Comparison of ENCODE assay signal across 7 mouse cellular contexts in the genomic region with DNA sequence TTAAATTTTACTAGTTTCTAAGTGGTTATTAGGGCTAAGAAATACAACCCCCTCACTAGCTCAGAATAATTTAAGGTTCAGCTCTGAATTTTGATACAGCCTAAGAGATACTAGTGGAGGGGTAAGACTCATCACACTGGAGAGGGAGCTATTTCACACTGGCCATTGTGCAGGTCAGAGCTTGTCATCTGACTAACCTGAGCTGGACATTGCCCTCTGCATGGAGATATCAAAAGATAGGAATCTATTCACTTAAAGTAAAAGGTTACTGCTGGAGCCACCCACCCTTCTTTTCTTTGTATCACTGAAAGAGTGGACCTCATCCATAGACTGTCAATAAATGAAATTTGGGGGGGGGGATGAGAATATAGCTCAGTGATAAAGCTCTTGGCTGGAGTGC. TPM values are rescaled to one million over a fixed set of nuclear protein-coding genes. Genes with fewer than 3 reads are reported as not detected.
A peak's percentile ranks its signal among the peaks of the same experiment; 100 is the strongest.
DNase-seq lines count a peak whose midpoint lies in the region; ATAC-seq and TF ChIP-seq lines count a peak whose summit lies in the region.

No protein-coding gene starts in this region.

- peak; percentile 4 for DNase-seq in retina, embryonic 14.5 days (ENCODE audit: low spot score)
- no peak for DNase-seq in retina, postnatal 1 day
- no peak for DNase-seq in stomach, postnatal 0 days (ENCODE audit: low spot score)
- no peak for DNase-seq in lung, postnatal 0 days (ENCODE audit: low spot score)
- no peak for DNase-seq in MN1 (ENCODE audit: low spot score)

- peak overlapping the region; percentile 81; the same call in 1 of the 2 replicates for H3K4me3 ChIP-seq in forebrain, embryonic 15.5 days
- peak overlapping the region; percentile 75 for H3K4me3 ChIP-seq in liver, embryonic 12.5 days
- peak overlapping the region; percentile 72; the same call in 1 of the 2 replicates for H3K4me3 ChIP-seq in stomach, postnatal 0 days (ENCODE audit: low read depth, low read length)
- no peak overlapping the region for H3K4me3 ChIP-seq in lung, postnatal 0 days (ENCODE audit: low read depth, low read length)

- peaks cover 22% of the 10 kb centered on the region for H3K4me1 ChIP-seq in forebrain, embryonic 15.5 days
- H3K4me1 ChIP-seq in liver, embryonic 12.5 days = peaks cover 16% of the 10 kb centered on the region
- H3K4me1 ChIP-seq in stomach, postnatal 0 days (replicated peaks; ENCODE audit: control insufficient read depth, insufficient read depth) = no peaks in the 10 kb centered on the region
- peaks cover 3% of the 10 kb centered on the region; the same call in 1 of the 2 replicates for H3K4me1 ChIP-seq in lung, postnatal 0 days (ENCODE audit: insufficient read depth, low read depth, low read length)

- H3K4me2 ChIP-seq in forebrain, embryonic 15.5 days (replicated peaks) = peak overlapping the region; percentile 85; the same call in 1 of the 2 replicates
- H3K4me2 ChIP-seq in liver, embryonic 12.5 days = peak overlapping the region; percentile 81
- H3K4me2 ChIP-seq in stomach, postnatal 0 days (replicated peaks; ENCODE audit: low read depth) = peak overlapping the region; percentile 72; the same call in 1 of the 2 replicates
- no peak overlapping the region for H3K4me2 ChIP-seq in lung, postnatal 0 days (replicated peaks; ENCODE audit: low read depth, low read length)

- H3K27me3 ChIP-seq in forebrain, embryonic 15.5 days = no peaks in the 10 kb centered on the region
- H3K27me3 ChIP-seq in liver, embryonic 12.5 days (replicated peaks) = no peaks in the 10 kb centered on the region
- no peaks in the 10 kb centered on the region for H3K27me3 ChIP-seq in stomach, postnatal 0 days (ENCODE audit: control insufficient read depth, insufficient read depth, low read length)
- H3K27me3 ChIP-seq in lung, postnatal 0 days (replicated peaks; ENCODE audit: insufficient read depth, low read length) = no peaks in the 10 kb centered on the region

- peak; percentile 19; the same call in 1 of the 2 replicates for ATAC-seq in forebrain, embryonic 15.5 days (replicated peaks)
- ATAC-seq in liver, embryonic 12.5 days = peak; percentile 9
- no peak; the same call in 1 of the 2 replicates for ATAC-seq in stomach, postnatal 0 days (ENCODE audit: low FRiP score, low TSS enrichment)
- no peak for ATAC-seq in lung, postnatal 0 days

- H3K9me3 ChIP-seq in forebrain, embryonic 15.5 days = no peaks in the 10 kb centered on the region
- no peaks in the 10 kb centered on the region for H3K9me3 ChIP-seq in liver, embryonic 12.5 days (replicated peaks)
- H3K9me3 ChIP-seq in stomach, postnatal 0 days (ENCODE audit: control insufficient read depth, low read length) = no peaks in the 10 kb centered on the region
- no peaks in the 10 kb centered on the region for H3K9me3 ChIP-seq in lung, postnatal 0 days (ENCODE audit: low read length)

- TF ChIP-seq EP300 in stomach, postnatal 0 days (optimal IDR thresholded peaks at IDR 0.05) = no peak
- no peak for TF ChIP-seq EP300 in lung, postnatal 0 days (IDR thresholded peaks at IDR 0.05)

- no peak overlapping the region for H3K9ac ChIP-seq in forebrain, embryonic 15.5 days (replicated peaks)
- H3K9ac ChIP-seq in liver, embryonic 12.5 days = peak overlapping the region; percentile 69
- H3K9ac ChIP-seq in stomach, postnatal 0 days (ENCODE audit: low read length) = no peak overlapping the region; the same call in 1 of the 2 replicates
- H3K9ac ChIP-seq in lung, postnatal 0 days (replicated peaks; ENCODE audit: low read depth) = no peak overlapping the region

- H3K36me3 ChIP-seq in forebrain, embryonic 15.5 days = no peaks in the 10 kb centered on the region
- no peaks in the 10 kb centered on the region for H3K36me3 ChIP-seq in liver, embryonic 12.5 days
- no peaks in the 10 kb centered on the region for H3K36me3 ChIP-seq in stomach, postnatal 0 days (ENCODE audit: control insufficient read depth, insufficient read depth, low read length)
- no peaks in the 10 kb centered on the region for H3K36me3 ChIP-seq in lung, postnatal 0 days (ENCODE audit: insufficient read depth, low read length)

- H3K27ac ChIP-seq in forebrain, embryonic 15.5 days (replicated peaks) = peak overlapping the region; percentile 91; the same call in 1 of the 2 replicates
- H3K27ac ChIP-seq in liver, embryonic 12.5 days = peak overlapping the region; percentile 67
- H3K27ac ChIP-seq in stomach, postnatal 0 days (replicated peaks) = no peak overlapping the region
- H3K27ac ChIP-seq in lung, postnatal 0 days (ENCODE audit: low read length) = no peak overlapping the region; the same call in 1 of the 2 replicates

- TF ChIP-seq CTCF in stomach, postnatal 0 days (IDR thresholded peaks at IDR 0.05; ENCODE audit: low read depth) = 0 out of 2 replicates have a peak, but pooled peaks have one; percentile 4
- TF ChIP-seq CTCF in lung, postnatal 0 days (IDR thresholded peaks at IDR 0.05) = no peak

RNA-seq across cellular contexts. Expression of a gene that starts 0.8 kb away (rescaled TPM):
- 7.7 and 7.9 TPM in 2 replicates for polyA plus RNA-seq in forebrain, embryonic 15.5 days (2015; fragmentation: Nextera tagmentation; extraction: Ambion mirVana)
- 2.8 and 4.0 TPM in 2 replicates for polyA plus RNA-seq in liver, embryonic 12.5 days (2016; fragmentation: Nextera tagmentation; extraction: Ambion mirVana)
- 3.4 and 4.0 TPM in 2 replicates for polyA plus RNA-seq in stomach, postnatal 0 days (2015; fragmentation: Nextera tagmentation; extraction: Ambion mirVana)
- 19.2 and 21.6 TPM in 2 replicates for polyA plus RNA-seq in lung, postnatal 0 days (2015; fragmentation: Nextera tagmentation; extraction: Ambion mirVana)

RNA-seq across cellular contexts. Expression of a gene that starts 42.8 kb away (rescaled TPM):
- polyA plus RNA-seq in forebrain, embryonic 15.5 days (2015; fragmentation: Nextera tagmentation; extraction: Ambion mirVana) = 79.5 and 82.5 TPM in 2 replicates
- 80.0 and 80.6 TPM in 2 replicates for polyA plus RNA-seq in liver, embryonic 12.5 days (2016; fragmentation: Nextera tagmentation; extraction: Ambion mirVana)
- polyA plus RNA-seq in stomach, postnatal 0 days (2015; fragmentation: Nextera tagmentation; extraction: Ambion mirVana) = 171 and 180 TPM in 2 replicates
- 153 and 163 TPM in 2 replicates for polyA plus RNA-seq in lung, postnatal 0 days (2015; fragmentation: Nextera tagmentation; extraction: Ambion mirVana)

RNA-seq across cellular contexts. Expression of a gene that starts 54.7 kb away (rescaled TPM):
- polyA plus RNA-seq in forebrain, embryonic 15.5 days (2015; fragmentation: Nextera tagmentation; extraction: Ambion mirVana) = not detected in 2 replicates
- polyA plus RNA-seq in liver, embryonic 12.5 days (2016; fragmentation: Nextera tagmentation; extraction: Ambion mirVana) = not detected in 2 replicates
- 0.15 TPM in 1 of 2 replicates, not detected in the other for polyA plus RNA-seq in stomach, postnatal 0 days (2015; fragmentation: Nextera tagmentation; extraction: Ambion mirVana)
- 0.05 and 0.20 TPM in 2 replicates for polyA plus RNA-seq in lung, postnatal 0 days (2015; fragmentation: Nextera tagmentation; extraction: Ambion mirVana)

RNA-seq across cellular contexts. Expression of a gene that starts 58.8 kb away (rescaled TPM):
- polyA plus RNA-seq in forebrain, embryonic 15.5 days (2015; fragmentation: Nextera tagmentation; extraction: Ambion mirVana) = 8.6 and 8.8 TPM in 2 replicates
- 5.6 and 5.7 TPM in 2 replicates for polyA plus RNA-seq in liver, embryonic 12.5 days (2016; fragmentation: Nextera tagmentation; extraction: Ambion mirVana)
- polyA plus RNA-seq in stomach, postnatal 0 days (2015; fragmentation: Nextera tagmentation; extraction: Ambion mirVana) = 6.9 and 7.7 TPM in 2 replicates
- polyA plus RNA-seq in lung, postnatal 0 days (2015; fragmentation: Nextera tagmentation; extraction: Ambion mirVana) = 7.7 and 9.9 TPM in 2 replicates

Comparison
In these comparisons a context has a peak if more than half of its experiments do, and no peak if none do; other contexts are left out.
1. ATAC-seq: peak in forebrain, embryonic 15.5 days (single experiment) and liver, embryonic 12.5 days (single experiment); none in stomach, postnatal 0 days (single experiment) and lung, postnatal 0 days (single experiment).
2. H3K27ac ChIP-seq: peak in forebrain, embryonic 15.5 days (single experiment) and liver, embryonic 12.5 days (single experiment); none in stomach, postnatal 0 days (single experiment) and lung, postnatal 0 days (single experiment).